Mouse (Mus musculus): ENCODE measurements around the gene Ankrd39.
"Not testable (repeated sequence)": the region's sequence is repeated elsewhere in the genome, so short reads cannot be mapped to it uniquely, and the experiment has no call there.

Gene Ankrd39

DNA sequence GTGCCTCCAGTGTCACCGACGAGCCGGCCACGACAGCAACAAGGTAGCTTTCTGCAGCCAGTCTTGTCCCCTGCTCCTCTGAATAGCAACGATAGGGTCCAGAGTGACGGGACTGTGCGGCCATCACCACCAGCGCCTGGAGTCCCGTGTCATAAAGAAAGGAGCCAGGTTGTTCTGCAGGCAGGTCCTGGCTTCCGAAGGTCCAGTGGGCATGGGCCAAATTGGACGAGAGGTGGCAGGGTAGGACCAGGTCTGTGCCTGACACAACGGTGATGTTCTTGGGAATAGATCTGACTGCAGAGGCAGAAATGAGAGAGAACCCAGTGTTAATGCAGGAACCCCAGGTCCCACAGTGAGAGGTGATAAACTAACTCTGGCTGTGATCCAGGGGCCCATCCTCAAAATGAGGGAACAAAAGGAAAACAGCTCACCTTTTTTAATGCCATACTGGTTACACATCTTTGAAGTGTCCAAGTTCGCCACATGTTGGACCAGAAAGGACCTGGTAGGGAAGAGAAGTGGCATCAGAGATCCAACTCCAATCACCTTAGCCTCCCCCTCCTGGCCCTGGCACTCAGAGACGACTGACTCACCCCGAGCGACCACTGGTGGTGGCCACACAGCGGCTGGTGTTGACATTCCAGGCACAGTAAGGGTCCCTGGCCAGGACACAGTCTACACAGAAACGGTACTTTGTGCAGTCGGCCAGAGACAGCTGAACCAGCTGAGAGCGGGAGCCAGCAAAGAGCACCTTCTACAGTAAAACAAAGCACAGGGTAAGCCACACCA, 3.0 kb upstream of the Ankrd39 start:
- no peak for DNase-seq

GRCm38 (mm10) chr1:36549491-36549890, 2.2 kb upstream of the Ankrd39 start:
- DNase-seq: no peak

GRCm38 (mm10) chr1:36548771-36549170, 1.5 kb upstream of the Ankrd39 start:
- no peak for DNase-seq

DNA sequence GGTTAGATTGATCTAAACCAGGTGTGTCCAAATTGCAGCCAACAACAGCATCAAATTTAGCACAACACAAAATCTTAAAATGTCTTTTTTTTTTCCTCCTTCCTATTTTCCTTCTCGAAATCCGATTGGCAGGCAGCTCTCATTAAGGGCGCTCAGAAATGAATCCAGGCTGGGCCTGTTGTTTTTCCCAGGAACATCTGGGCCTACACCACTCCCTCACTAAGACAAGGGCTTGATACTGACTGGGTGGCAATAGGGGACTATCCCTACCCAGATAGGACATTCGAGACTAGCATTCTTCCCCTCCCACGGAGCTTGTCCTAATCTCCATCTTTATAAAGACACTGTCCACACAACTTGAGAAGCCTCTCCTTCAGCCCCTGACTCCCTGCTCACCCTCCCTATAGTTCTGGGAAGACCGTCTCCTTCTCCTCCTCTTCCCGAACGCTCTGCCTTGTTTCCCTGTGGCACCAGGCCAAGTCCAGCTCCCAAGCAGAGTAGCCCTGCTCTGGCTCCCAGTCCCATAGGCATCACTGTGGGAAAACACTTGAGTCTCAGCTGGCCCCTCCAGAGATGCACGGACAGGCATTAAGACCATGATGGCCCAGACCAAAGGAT, 845 bp upstream of the Ankrd39 start:
- no peak for DNase-seq

- peak; percentile 62 for DNase-seq
Observed at GRCm38 (mm10) chr1:36545845-36546600, 1.2 kb downstream of the Ankrd39 start.

- no peak for DNase-seq
Observed at GRCm38 (mm10) chr1:36545382-36545781, 1.9 kb downstream of the Ankrd39 start.

DNA sequence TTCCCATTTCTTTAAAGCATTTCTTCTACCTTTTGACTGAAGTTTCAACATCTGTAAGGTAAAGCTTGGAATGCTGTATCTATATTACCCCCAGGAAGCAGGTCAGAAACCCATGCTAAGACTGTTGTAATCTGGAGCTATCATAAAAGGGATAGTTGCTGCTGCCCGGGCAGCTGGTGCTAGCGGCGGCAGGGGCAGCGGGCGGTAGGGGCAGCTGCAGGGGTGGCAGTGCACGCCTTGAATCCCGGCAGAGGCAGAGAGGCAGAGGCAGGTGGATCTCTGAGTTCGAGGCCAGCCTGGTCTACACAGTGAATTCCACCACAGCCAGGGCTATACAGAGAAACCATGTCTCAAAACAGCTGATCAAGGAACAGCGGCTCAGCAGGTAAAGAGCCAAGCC, 4.3 kb downstream of the Ankrd39 start:
- no peak for DNase-seq

DNA sequence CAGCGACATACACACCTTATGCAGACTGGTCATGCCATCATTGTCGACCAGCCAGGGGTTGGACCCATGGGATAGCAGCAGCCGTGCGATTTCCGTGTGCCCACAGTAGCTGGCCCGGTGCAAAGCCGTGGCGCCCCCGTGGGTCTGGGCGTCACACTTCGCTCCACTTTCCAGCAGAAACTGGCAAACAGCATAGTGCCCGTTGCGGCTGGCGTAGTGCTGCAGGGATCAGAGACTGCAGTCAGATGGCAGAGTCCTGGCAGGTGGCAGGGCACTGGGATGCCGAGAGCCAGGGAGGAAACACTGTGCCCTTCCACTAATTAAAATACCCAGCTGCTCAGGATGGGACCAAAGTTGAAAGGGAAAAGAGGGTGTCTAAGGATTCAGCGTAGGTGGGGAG, 5.4 kb downstream of the Ankrd39 start:
- no peak for DNase-seq

- no peak for DNase-seq
Observed at GRCm38 (mm10) chr1:36540807-36541206, 6.4 kb downstream of the Ankrd39 start.

DNA sequence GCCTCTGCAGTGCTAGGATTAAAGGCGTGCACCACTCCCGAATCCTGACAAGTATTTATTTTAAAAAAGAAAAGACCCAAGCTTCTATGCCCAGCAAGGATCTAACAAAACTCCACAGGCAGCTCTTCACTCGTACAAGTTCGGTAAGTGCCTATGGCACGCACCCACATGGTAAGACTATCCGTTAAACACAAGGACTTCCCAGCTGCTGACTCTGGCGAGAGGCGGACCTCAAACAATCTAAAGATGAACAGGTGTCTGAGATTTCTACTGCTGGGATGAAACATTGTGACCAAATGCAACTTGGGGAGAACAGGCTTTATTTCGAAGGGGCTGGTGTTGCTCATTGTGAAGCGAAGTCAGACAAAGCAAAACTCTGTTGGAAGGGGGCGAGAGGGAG, 7.1 kb downstream of the Ankrd39 start:
- DNase-seq: no peak

GRCm38 (mm10) chr1:36539186-36539585, 8.1 kb downstream of the Ankrd39 start, which contains the start of gene Gm42417:
Gm42417 (minus strand) TSS chr1:36539429.
- DNase-seq: no peak

DNA sequence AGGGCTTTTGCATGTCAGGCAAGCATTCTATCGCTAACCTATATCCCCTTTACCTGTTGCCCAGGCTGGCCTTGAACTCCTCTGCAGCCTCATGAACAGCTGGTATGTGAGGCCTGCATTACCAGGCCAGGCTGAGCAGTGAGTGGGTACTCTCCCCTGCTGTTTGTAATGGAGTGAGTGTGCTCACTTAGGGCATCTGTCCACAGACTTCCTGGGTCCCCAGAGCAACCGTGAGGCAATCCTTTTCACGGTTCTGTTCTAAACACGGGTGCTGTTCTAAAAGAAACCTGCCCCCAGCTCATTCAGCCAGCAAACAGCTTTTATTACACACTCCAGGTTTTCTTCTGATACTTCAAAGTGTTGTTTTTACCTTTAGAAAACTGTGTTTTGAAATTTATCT, 8.5 kb downstream of the Ankrd39 start:
- DNase-seq: no peak

- not testable (repeated sequence) for DNase-seq
Observed at GRCm38 (mm10) chr1:36536783-36537182, 10.5 kb downstream of the Ankrd39 start, which contains the start of gene Ankrd23. Ankrd23 (minus strand) TSS chr1:36536883.

GRCm38 (mm10) chr1:36536397-36536728, 10.9 kb downstream of the Ankrd39 start:
- no peak for DNase-seq

- DNase-seq: no peak
Observed at GRCm38 (mm10) chr1:36535477-36536396, 11.5 kb downstream of the Ankrd39 start.

GRCm38 (mm10) chr1:36534595-36535058, 12.6 kb downstream of the Ankrd39 start:
- no peak for DNase-seq

- no peak for DNase-seq
Observed at GRCm38 (mm10) chr1:36533546-36533945, 13.7 kb downstream of the Ankrd39 start.

- no peak for DNase-seq
Observed at GRCm38 (mm10) chr1:36531461-36531860, 15.8 kb downstream of the Ankrd39 start.

GRCm38 (mm10) chr1:36530962-36531361, 16.3 kb downstream of the Ankrd39 start:
- DNase-seq: no peak

DNA sequence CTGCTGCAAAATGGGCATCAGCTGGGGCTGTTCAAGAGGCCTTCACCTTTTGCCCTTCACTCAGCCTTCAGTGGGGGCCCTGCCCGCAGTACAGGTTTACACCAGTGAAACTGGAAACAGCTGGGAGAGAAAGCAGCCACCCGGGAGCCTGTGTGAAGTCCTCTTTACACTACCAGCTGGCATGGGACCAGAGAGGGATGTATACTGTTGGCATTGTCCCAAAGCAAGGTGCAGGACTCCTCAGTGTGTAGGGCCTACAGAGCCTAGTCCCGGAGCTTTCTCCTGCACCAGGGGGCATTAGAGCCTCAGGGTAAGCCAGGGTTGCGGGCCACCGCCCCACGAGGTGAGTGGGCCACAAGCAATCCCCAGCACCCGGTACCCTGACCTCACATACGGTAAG, 16.8 kb downstream of the Ankrd39 start:
- DNase-seq: no peak

GRCm38 (mm10) chr1:36529875-36530274, 17.4 kb downstream of the Ankrd39 start:
- DNase-seq: no peak

GRCm38 (mm10) chr1:36529274-36529673, 18.0 kb downstream of the Ankrd39 start:
- no peak for DNase-seq

GRCm38 (mm10) chr1:36528351-36528750, 18.9 kb downstream of the Ankrd39 start:
- DNase-seq: no peak
